Mouse (Mus musculus) cortical plate, adult 2 months (tissue): ENCODE results near the gene Bmp15.

Source experiments
- CTCF ChIP-seq: fragments of 200-500 bp; IDR thresholded peaks from 2 replicates; pipeline ENCODE4 v1.5.1; 2011; ENCODE audit warnings: mild to moderate bottlenecking, control low read depth, low read length; ENCODE audit not compliant: insufficient read depth; ENCODE audit errors: extremely low read depth
- POLR2A ChIP-seq: fragments of 200-500 bp; IDR thresholded peaks from 2 replicates; pipeline ENCODE4 v1.6.1; 2011; ENCODE audit warnings: mild to moderate bottlenecking, low read length, control low read depth; ENCODE audit not compliant: insufficient read depth; ENCODE audit errors: extremely low read depth

DNA sequence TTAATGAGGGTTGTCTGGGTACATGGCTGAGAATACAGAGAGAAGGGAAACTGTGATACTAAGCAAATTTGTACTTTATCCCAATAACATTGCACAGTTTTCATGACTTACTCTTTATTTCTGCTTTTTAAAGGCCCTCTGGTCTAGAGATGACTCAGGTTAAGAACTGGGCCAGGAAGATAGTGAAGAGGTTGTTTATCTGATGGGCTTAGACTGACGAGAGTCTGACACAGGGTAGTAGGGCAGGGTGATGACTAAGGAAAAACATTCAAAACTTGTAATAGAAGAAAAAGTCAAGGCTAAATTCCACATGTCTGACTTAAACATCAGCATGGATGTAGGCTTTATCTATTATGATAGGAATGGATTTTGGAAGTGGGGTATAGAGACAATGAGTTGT, 48.3 kb upstream of the Bmp15 start:
- no peak for TF ChIP-seq CTCF
- no peak for TF ChIP-seq POLR2A
